Mouse (Mus musculus): ENCODE results near the gene Wdr5.

DNA sequence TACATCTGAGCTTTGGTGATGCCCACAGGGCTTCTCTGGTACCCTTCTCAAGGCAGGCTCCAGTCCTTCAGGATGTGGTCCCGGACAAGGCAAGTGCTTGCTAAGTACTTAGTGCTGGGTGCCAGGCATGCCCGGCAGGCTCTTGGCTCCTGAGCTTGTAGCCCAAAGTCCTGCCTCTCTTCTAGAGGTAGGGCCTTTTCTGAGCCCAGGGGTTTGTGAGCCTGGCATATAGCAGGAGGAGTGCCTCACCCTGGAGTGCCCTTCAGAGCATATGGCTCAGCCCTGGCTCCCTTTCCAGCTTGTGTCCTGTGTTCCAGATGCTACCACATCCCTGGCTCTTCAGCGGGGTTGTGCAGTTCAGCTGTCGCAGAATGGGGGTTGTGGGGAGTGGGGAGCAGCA, 49.7 kb downstream of the Wdr5 start:
- no peak for TF ChIP-seq CTCF (IDR thresholded peaks at IDR 0.05; ENCODE audit: low read depth, low read length)
- TF ChIP-seq POLR2A (IDR thresholded peaks at IDR 0.05; ENCODE audit: extremely low read depth, insufficient read depth, low read length), result no peak
